Mouse (Mus musculus) testis, adult 2 months (tissue): ENCODE measurements around the gene Gm9936. TPM values are rescaled to one million over a fixed set of nuclear protein-coding genes. Genes with fewer than 3 reads are reported as not detected.
"Not testable (repeated sequence)": the region's sequence is repeated elsewhere in the genome, so short reads cannot be mapped to it uniquely, and the experiment has no call there.

Source experiments
- H3K27ac ChIP-seq: fragments of 200-500 bp; 2 replicates; pipeline ENCODE4 v1.5.1; 2012; ENCODE audit warnings: low read depth, low read length; ENCODE audit not compliant: control insufficient read depth, insufficient read depth
- H3K27me3 ChIP-seq: fragments of 200-500 bp; 2 replicates; pipeline ENCODE4 v1.6.1; 2012; ENCODE audit warnings: mild to moderate bottlenecking, low read length, moderate library complexity; ENCODE audit not compliant: control insufficient read depth, insufficient read depth
- H3K36me3 ChIP-seq: fragments of 200-500 bp; 2 replicates; pipeline ENCODE4 v1.6.1; 2012; ENCODE audit warnings: mild to moderate bottlenecking, low read length; ENCODE audit not compliant: control insufficient read depth, insufficient read depth
- H3K4me1 ChIP-seq: fragments of 200-500 bp; 2 replicates; pipeline ENCODE4 v1.6.1; 2012; ENCODE audit warnings: low read length; ENCODE audit not compliant: control insufficient read depth, insufficient read depth
- H3K4me3 ChIP-seq: fragments of 200-500 bp; 2 replicates; pipeline ENCODE4 v1.5.1; 2012; ENCODE audit warnings: low read depth, mild to moderate bottlenecking, low read length, moderate library complexity, mixed read lengths; ENCODE audit not compliant: control insufficient read depth
- CTCF ChIP-seq: fragments of 200-500 bp; IDR thresholded peaks from 2 replicates; pipeline ENCODE4 v1.5.1; 2012; ENCODE audit warnings: low read depth, mild to moderate bottlenecking, inconsistent platforms, low read length, moderate library complexity; ENCODE audit not compliant: control insufficient read depth, insufficient read depth, insufficient replicate concordance
- POLR2A ChIP-seq: fragments of 200-500 bp; IDR thresholded peaks from 2 replicates; pipeline ENCODE4 v1.6.1; 2012; ENCODE audit warnings: low read depth, mild to moderate bottlenecking, inconsistent platforms, low read length, moderate library complexity; ENCODE audit not compliant: control insufficient read depth
- polyA plus RNA-seq: library from polyadenylated mRNA; depleted of rRNA; stranded (reverse); fragments of >200 nt; gene quantifications from 2 replicates; pipeline ENCODE4 v1.2.3, GENCODE M21; 2012

The Gm9936 gene
- polyA plus RNA-seq, 1 experiment: not detected

DNA sequence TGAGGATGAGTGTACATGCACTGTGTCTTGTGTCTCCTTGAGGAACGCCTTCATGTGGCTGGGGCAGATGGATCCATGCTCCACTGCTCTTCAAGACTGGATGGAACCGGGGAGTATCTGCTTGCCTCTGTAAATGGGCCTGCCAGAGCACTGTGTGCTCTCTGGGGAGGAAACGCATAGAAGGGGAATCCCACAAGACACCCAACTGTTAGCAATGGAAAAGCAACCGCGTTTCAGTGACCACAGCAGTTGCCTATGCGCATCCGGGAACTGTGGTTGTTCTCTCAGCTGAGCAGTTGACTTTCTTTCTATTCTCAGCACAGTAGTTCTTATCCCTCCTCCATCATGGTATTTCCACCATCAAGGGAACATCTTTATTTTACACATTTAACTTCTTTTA is 6.3 kb upstream of the Gm9936 start:
- no peaks in the 10 kb centered on the region for H3K36me3 ChIP-seq

DNA sequence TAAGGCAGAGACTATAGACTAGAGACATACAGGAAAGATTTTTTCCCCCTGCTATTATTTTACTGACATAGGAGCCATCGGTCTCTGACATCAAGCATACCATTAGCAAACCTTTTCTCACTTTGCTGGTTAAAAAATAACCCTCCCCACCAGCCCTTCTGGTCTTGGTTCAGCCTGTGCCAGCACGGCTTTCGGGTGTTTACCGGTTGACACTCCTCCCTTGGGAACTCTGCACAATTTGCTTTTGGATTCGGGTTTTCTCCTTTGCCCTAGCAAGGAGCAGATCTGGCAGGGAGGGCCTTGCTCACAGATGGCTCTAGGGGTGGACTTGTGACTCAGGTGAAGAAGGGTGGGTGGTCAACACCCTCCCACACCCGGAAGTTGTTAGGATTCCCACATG is 3.2 kb upstream of the Gm9936 start:
- no peaks in the 10 kb centered on the region for H3K27me3 ChIP-seq
- no peak for TF ChIP-seq CTCF
- TF ChIP-seq POLR2A: no peak
- H3K4me1 ChIP-seq: peaks cover 5% of the 10 kb centered on the region
- H3K4me3 ChIP-seq: no peak overlapping the region
- H3K36me3 ChIP-seq: no peaks in the 10 kb centered on the region
- no peak overlapping the region for H3K27ac ChIP-seq

More for the DNA sequence above, 6.3 kb upstream of the Gm9936 start:
- TF ChIP-seq POLR2A (no peak), CTCF (no peak)
- H3K27ac ChIP-seq: no peak overlapping the region; the same call in 1 of the 2 replicates
- peak overlapping the region; percentile 80 for H3K4me3 ChIP-seq
- H3K4me1 ChIP-seq: peaks cover 5% of the 10 kb centered on the region
- H3K27me3 ChIP-seq: no peaks in the 10 kb centered on the region

DNA sequence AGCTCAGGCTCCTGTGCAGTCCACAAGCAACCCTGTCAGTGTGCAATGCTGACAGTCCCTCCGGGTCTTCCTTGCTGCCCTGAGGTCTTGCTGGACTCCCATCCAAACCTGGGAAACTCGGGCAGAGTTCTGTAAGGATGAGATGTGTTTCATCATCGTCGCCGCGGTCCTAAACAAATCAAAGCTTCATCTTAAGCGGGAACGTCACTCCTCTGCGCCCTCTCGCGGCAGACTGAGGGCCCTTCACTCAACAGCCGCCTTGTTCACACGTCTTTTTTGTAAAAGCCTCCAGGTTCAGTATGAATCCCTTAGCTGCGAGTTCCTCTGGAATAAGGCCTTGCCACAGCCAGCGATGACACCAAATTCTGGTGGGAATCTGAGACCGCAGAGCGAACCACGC is 771 bp upstream of the Gm9936 start:
- Histone ChIP-seq H3K27me3 (no peaks in the 10 kb centered on the region), H3K4me3 (no peak overlapping the region), H3K36me3 (no peaks in the 10 kb centered on the region), H3K27ac (no peak overlapping the region), H3K4me1 (peaks cover 4% of the 10 kb centered on the region)
- TF ChIP-seq POLR2A (no peak), CTCF (peak; percentile 62; the same call in 1 of the 2 replicates)

DNA sequence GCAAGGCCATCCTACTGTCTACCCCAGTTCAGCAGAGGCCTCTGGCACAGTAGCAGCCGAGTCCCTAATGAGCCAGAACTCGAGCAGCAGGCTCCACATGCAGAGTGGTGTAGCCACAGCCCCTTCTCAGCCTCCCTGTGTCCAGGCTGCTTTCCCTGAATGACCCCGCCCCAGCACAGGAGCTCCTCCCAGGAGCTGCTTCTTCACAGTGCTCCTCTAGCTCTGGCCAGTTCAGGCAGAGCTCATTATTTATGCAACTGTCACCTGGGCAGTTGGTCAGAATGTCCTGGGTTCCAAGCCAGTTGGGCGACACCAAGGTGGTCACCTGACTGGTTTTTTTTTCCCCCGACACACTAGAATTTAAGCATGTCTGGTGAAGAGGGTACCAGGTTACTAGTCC is 5.1 kb downstream of the Gm9936 start, which contains the start of gene 4930519G04Rik:
TSS of gene 4930519G04Rik (plus strand) at position 301 of the 400 bp plus-strand sequence.
- Histone ChIP-seq H3K27ac (peak within 1 kb of the TSS; percentile 93), H3K4me1 (peaks cover 11% of the 10 kb centered on the region), H3K4me3 (peak within 1 kb of the TSS; percentile 28)
- not testable (repeated sequence) for H3K27me3 ChIP-seq, H3K36me3 ChIP-seq
- TF ChIP-seq POLR2A: peak; percentile 31; the same call in 1 of the 2 replicates

DNA sequence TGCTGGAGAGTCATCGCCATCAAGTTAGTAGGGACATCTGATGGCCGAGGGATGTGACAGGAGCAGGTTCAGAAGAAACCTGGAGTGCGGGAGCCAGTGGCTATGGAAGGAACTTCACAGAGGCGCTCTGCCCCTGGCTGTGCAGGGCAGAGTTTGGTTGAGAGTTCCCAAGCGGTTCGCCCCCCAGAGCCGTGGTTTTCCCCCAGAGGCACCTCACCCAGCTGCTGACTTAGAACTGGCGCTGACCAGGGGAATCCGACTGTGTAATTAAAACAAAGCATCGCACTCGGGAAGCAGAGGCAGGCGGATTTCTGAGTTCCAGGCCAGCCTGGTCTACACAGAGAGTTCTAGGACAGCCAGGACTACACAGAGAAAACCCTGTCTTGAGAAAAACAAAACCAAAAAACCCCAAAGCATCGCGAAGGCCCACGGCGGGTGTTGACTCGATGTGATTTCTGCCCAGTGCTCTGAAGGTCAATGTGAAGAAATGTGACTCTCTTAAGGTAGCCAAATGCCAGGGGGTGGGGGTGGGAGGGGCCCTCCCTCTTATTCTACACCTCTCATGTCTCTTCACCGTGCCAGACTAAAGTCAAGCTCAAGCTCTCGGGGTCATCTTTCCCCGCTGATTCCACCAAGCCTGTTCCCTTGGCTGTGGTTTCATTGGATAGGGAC is 6.8 kb downstream of the Gm9936 start:
- no peaks in the 10 kb centered on the region for H3K27me3 ChIP-seq
- peaks cover 13% of the 10 kb centered on the region for H3K4me1 ChIP-seq
- no peaks in the 10 kb centered on the region for H3K36me3 ChIP-seq
- peak overlapping the region; percentile 43 for H3K27ac ChIP-seq
- H3K4me3 ChIP-seq: no peak overlapping the region
- TF ChIP-seq CTCF: no peak
- TF ChIP-seq POLR2A: no peak

DNA sequence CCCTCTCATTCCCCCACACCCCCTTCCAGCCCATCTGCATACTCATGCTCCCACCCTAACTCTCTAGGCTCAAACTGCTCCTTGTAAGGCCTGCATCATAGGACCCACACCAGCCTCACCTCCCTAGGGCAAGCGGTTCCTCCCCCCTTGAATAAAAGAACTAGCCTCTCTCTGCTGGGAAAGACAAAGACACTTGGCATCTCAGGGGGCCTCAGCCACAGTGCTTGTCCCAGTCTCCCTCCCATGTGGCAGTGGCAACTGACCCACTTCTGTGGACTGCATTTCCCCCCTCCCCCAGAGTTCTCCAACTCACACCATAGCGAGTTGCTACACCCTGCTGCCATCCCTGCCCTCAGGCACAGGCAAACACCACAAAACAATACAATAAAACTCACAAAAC is 14.1 kb downstream of the Gm9936 start:
- H3K36me3 ChIP-seq, H3K4me3 ChIP-seq, H3K27me3 ChIP-seq, H3K4me1 ChIP-seq, H3K27ac ChIP-seq: not testable (repeated sequence)

DNA sequence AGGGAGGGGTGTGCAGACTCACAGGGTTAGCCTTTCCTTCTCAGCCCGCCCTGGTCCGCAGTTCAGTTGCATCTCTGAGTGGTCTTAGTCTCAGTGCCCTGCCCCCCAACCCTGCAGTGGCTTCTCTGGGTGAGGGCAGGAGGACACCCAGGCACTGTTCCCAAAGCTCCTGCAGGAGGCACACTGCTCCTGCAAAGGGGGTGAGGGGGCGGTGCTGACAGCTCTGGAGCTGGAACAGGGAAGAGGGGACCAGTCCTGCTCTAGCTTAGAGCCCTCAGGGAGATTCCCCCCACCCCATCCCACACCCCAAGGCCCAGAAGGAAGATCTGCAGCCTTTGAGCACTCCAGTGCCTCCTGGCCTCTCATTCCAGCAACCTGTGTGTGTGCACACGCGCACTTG is 15.8 kb downstream of the Gm9936 start:
- H3K27ac ChIP-seq: no peak overlapping the region
- H3K27me3 ChIP-seq: no peaks in the 10 kb centered on the region
- no peak overlapping the region for H3K4me3 ChIP-seq
- no peaks in the 10 kb centered on the region; the same call in 1 of the 2 replicates for H3K36me3 ChIP-seq
- H3K4me1 ChIP-seq: no peaks in the 10 kb centered on the region
- TF ChIP-seq CTCF: no peak

DNA sequence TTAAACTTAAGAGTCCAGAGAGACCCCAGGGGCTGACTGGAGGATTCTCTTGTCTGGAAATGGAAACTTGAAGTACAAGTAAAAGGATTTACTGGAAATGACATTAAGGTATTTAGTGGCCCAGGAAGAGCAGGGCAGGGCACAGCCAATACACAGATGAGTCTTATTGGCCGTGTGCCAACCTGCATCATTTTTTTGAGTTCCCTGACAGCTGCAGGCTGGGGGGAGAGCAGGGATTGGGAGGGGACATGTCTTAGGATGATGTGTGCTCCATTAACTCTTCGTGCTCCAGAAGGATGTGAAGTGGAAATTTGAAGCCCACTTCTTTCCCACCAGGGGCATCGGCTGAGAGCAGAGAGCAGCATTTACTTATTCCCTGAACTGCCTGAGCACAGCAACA is 16.3 kb downstream of the Gm9936 start:
- H3K4me1 ChIP-seq, H3K27ac ChIP-seq, H3K36me3 ChIP-seq, H3K27me3 ChIP-seq, H3K4me3 ChIP-seq: not testable (repeated sequence)

DNA sequence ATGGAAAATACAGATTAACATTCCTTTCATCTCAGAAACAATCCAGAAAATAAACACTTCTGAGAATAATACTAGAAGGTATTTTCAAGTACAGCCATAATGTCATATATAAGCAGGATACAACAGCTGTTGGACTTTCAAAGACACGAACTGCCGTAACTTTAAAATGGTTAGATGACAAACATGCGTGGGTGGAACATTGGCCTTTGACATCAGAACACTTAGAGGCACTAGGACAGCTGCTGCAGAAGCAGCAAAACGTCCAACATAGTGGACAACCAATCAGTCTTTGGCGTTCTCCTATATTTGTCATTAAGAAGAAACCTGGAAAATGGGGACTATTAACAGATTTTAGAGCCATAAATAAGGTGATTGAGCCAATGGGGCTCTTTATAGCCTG is 18.0 kb downstream of the Gm9936 start:
- H3K4me1 ChIP-seq, H3K4me3 ChIP-seq, H3K36me3 ChIP-seq, H3K27ac ChIP-seq, H3K27me3 ChIP-seq: not testable (repeated sequence)
